Mouse (Mus musculus): ENCODE data around the gene Rab3gap1.

DNA sequence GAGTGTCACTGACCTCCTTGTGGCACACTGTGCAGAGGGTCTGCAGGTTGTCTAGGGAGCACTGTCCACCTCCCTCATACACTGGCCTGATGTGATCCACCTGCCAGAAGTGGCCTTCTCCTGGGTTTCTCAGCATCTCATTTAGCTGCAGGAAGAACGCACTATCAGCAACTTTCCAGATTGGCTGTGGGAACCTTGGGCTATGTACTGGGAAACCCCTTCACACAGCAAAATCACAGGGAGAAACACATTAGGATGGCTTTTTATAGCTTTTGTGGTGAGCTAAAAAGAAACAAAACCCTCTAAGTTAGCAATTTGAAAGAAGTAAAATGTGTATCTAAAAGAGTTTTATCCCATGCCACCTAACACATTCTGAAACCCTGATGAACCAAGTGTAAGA is 88.0 kb downstream of the Rab3gap1 start:
- no peak for TF ChIP-seq ETS1 (conservative IDR thresholded peaks at IDR 0.05; ENCODE audit: low read depth, low read length)
- TF ChIP-seq CTCF (conservative IDR thresholded peaks at IDR 0.05 in 1 of 2, IDR thresholded peaks at IDR 0.05 in 1 of 2; ENCODE audit: low read depth in 2 of 2, low read length in 2 of 2) = no peak
- TF ChIP-seq NRF1 (IDR thresholded peaks at IDR 0.05; ENCODE audit: low read depth, low read length) = no peak
- no peak for TF ChIP-seq POLR2A (IDR thresholded peaks at IDR 0.05; ENCODE audit: low read depth, low read length)
- no peak for TF ChIP-seq GABPA (IDR thresholded peaks at IDR 0.05; ENCODE audit: insufficient replicate concordance, low read depth, low read length)
- TF ChIP-seq ZNF384 (IDR thresholded peaks at IDR 0.05; ENCODE audit: low read depth, low read length) = no peak
- TF ChIP-seq TCF12 (IDR thresholded peaks at IDR 0.05; ENCODE audit: low read depth, low read length) = no peak
- no peak for TF ChIP-seq EP300 (IDR thresholded peaks at IDR 0.05; ENCODE audit: low read length)
- TF ChIP-seq KAT2A (IDR thresholded peaks at IDR 0.05; ENCODE audit: insufficient replicate concordance, low read length) = no peak
- no peak for TF ChIP-seq JUND (conservative IDR thresholded peaks at IDR 0.05; ENCODE audit: low read depth, low read length)
- no peak for TF ChIP-seq MAZ (IDR thresholded peaks at IDR 0.05; ENCODE audit: low read depth, low read length)
- TF ChIP-seq MAFK (IDR thresholded peaks at IDR 0.05; ENCODE audit: insufficient replicate concordance, low read length) = no peak
- no peak for TF ChIP-seq MEF2A (IDR thresholded peaks at IDR 0.05; ENCODE audit: borderline replicate concordance, low read depth, low read length)
- TF ChIP-seq NELFE (IDR thresholded peaks at IDR 0.05; ENCODE audit: low read depth, low read length) = no peak
